Mouse (Mus musculus): ENCODE measurements around the gene Bcl6. TPM values are rescaled to one million over a fixed set of nuclear protein-coding genes. Genes with fewer than 3 reads are reported as not detected.
A peak's percentile ranks its signal among the peaks of the same experiment; 100 is the strongest.

Bcl6 gene
- total RNA-seq, 2 experiments from 2014 or later = 22.1 to 31.7 TPM

DNA sequence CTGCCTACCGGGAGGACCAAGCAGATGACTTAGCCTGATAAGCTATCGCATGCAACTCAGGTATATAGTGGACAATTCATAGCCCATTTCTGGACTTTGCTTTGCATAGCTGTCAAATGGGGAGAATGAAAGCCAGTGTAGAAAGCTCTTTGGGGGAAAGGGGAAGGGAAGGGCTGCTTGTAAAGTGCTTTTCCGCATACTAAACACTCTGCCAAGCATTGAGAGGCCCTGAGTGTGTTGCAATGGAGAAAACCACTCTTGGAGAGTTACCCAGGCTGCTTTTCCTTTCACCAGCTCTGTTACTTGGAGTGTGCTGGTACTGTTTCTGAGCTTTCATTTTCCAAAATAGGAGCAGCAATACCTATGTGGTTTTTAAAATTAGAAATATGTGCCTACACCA lies 10.9 kb downstream of the Bcl6 start:
- ATAC-seq (ENCODE audit: poor library complexity, severe bottlenecking) = no peak

DNA sequence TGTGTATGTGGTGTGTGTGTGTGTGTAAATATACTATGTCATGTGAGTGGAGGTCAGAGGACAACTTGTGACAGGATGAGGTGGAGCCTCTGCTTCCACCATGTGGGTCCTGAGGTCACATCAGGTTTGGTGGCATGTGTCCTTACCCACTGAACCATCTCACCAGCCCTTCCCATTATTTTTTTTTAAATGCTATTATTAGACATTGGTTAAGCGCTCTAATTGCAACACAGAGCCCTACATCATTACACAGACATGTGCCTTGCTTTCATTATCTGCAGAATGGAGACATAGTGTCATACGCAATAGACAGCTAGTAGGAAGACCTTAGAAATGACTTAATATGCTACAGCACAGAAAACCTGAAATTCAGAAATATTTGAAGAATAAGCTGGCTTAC lies 12.5 kb downstream of the Bcl6 start:
- peak; percentile 39 for ATAC-seq (ENCODE audit: poor library complexity, severe bottlenecking)

DNA sequence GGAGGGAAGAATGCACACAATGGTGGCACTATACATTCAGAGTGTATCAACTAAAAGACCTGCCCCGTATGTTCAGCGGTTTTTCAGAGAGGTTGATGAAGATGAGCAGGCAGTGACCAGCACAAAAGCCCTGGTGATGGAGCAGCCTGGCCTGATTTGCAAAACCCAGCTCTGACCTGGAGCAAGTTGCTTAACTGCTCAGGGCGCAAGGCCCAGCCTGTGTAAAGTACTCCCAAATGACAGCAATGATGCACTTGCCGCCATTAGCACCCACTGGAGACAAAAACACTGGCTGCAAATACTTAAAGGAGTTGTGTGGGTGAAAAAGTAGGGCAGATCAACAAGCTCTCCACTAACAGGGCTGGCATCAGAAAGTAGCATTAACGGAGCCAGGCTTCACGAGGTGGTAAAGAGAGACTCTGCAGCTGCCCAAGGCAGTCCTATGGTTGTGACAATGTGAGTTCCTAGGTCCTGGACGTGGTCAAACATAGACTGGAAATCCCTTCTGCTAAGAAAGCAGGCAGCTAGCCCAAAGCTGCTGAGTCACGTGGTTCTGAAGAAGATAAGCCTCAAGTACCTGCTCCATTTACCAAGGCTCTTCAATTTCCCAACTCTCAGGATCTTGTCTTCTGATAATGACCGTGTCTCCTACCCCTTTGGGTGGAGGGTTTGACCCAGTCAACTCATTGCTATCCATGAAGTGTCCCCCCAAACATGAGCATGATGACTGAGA lies 14.9 kb downstream of the Bcl6 start:
- ATAC-seq (ENCODE audit: poor library complexity, severe bottlenecking) = no peak

DNA sequence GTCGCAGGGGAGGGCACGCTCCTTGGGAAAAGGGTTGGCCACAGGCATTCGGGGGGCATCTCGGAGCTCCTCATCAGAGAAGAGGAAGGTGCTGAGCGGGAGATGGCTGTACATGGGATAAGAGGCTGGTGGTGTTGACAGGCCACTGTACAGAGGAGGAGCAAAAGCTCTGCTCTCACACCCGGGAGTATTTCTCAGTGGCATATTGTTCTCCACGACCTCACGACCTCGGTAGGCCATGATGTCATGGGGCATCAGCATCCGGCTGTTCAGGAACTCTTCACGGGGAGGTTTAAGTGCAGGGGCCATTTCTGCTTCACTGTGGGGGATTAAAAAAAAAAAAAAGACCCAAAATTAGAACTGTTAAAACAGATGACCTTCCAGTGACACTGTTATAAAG lies 15.8 kb downstream of the Bcl6 start:
- ATAC-seq (ENCODE audit: poor library complexity, severe bottlenecking) = no peak

DNA sequence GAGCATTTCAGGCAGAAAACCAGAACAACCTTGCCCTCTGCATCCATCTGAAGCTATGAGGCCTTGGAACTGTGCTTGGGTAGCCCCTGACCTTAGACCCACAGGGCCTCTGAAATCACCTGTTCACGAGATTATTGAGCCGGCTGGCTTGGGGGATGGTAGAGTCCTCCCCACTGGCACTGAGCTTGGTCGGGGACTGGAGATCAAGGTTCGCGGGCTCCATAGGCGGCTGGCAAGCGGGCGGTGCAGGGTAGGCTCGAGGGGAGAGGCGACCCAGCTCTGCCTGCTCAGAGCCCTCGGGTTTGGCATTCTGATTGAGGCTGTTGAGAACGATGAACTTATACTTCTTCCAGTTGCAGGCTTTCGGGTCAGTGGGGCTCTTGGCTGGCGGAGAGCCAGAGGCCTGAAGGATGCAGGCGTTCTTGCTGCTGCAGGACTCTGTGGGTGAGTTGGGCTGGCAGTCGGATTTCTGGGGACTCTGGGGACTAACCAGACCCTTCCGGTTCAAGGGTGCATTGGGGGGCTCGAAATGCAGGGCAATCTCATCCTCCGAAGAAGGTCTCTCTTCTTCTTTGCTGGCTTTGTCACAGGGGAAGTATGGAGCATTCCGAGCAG lies 16.4 kb downstream of the Bcl6 start:
- no peak for ATAC-seq (ENCODE audit: poor library complexity, severe bottlenecking)

DNA sequence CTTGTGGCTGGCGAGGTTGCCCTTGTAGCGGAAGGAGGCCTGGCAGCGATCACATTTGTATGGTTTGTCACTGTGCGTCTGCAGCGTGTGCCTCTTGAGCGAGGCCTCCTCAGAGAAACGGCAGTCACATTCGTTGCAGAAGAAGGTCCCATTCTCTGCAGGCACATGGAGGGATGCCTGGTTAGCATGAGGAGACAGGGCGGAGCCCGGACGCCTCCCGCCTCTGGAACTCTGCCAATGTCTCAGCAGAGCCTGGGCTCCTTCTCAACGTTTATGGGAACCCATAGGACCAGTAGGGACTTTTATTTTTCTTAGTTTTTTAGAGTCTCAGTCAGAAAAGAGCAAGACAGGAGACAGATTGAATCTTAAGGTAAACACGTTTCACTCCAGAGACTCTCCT lies 18.7 kb downstream of the Bcl6 start:
- ATAC-seq (ENCODE audit: poor library complexity, severe bottlenecking) = peak; percentile 25; the same call in 1 of the 2 replicates

DNA sequence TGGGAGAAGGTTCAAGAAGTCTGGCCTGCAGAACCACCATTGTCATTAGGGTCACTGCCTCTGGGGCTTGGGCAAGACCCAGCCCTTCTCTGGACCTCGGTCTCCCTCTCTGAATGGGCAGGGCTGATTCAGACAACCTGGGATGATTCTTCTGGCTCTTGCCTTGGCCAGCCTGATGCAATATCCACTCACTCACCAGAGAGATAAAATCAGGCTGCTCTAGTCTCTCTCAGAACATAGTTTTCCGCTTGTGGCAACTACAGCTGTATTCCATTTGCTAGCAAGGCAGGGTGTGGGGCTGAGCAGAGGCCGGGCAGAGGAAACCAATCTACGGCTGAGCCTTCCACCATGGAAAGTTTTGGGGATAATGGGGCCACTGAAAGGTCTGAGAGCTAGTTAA lies 19.8 kb downstream of the Bcl6 start:
- peak; percentile 20; the same call in 1 of the 2 replicates for ATAC-seq (ENCODE audit: poor library complexity, severe bottlenecking)

DNA sequence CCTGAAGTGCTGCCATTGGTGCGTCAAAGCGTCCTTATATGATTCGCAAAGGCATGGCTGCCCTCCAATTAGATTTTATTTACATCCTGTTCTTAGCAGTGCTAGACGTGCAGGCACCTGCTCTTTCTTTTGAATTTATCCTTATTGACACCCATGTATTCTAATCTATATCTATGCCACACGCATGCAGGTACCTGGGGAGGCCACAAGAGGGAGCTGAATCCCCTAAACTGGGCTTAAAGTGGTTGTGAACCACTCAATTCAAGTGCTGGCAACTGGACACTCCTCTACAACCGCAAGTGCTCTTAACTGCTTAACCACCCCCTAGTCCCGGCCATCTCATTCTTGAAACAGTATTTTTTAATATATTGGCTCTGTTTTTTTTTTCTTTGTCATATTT lies 21.4 kb downstream of the Bcl6 start:
- peak; percentile 43 for ATAC-seq (ENCODE audit: poor library complexity, severe bottlenecking)

DNA sequence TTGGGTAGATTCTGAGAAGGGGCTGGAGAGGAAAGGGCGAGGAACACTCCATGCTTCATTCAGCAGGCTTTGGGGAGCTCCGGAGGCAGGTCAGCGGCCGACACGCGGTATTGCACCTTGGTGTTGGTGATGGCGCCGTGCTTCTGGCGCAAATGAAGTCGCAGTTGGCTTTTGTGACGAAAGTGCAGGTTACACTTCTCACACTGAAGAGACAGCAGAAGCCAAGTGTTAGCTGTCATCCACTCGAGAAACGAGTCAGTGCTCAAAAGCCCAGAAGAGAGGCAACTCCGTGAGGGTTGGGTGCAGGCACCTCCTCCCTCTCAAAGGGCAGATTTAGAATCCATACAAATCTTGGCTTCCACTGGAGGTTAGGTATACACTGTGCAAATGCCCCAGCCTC lies 22.6 kb downstream of the Bcl6 start:
- ATAC-seq (ENCODE audit: poor library complexity, severe bottlenecking) = no peak

DNA sequence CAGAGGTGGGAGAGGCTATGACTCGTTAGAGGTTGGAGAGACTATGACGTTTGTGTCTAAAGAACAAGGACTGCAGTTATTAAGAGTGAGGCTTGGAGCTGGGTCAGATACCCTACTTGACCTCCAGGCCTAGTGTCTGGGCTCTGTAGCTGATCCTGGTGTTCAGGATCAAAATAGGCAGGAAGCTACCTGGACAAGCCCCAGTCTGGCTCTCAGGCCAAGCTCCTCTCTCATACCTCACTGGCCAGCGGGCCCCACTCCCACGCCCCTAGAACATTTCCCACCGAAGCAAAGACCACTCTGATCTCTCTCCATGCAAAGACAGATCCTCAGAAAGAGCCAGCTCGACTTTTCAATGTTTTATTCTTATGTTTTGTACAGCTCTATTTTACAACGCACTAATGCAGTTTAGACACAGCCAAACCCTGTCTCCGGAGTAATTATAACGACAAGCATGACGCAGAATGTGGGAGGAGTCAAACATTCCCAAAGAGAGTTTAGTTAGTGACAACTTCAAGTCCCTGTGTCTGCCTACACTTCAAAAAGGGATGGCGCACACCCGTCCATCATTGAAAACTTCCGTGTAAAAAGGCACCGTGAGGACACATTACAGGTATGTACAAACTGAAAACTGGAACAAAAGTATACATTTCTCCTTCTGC lies 23.8 kb downstream of the Bcl6 start:
- ATAC-seq (ENCODE audit: poor library complexity, severe bottlenecking) = no peak

DNA sequence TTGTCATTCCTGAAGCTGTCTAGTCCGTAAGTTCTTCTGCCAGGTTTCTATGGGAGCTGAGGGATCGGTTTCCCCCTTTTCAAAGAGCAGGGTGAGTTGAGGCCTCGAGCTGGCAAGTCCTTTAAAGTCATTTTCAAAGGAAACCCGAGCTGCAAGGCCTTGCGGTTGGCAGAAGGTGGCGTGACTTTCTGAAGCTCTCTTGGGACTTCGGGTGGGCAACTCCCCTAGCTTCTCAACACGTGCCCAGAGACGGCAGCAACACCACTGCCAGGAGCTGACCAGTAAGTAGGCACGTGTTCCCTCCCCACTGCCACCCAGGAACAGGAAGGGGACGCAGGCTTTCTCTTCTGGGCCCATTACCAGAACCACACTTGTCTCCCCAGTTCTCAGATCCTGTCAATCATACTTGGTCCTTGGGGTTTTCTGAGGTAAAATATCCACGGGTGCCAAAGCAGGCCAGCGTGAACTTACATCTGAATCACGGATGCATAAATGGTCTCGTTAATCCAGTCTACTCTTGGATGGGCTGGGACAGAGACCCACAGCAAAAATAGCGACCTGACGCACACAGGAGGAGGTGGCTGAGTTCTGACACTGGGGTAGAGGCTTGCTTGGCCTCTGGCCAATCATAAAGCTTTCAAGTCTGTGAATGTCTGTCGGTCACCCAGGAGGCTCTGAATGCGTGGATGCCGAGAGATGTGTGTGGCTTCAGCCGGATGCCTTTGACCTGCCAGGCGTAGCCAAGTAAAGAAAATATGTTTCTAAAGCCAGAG lies 24.6 kb downstream of the Bcl6 start:
- no peak for ATAC-seq (ENCODE audit: poor library complexity, severe bottlenecking)

DNA sequence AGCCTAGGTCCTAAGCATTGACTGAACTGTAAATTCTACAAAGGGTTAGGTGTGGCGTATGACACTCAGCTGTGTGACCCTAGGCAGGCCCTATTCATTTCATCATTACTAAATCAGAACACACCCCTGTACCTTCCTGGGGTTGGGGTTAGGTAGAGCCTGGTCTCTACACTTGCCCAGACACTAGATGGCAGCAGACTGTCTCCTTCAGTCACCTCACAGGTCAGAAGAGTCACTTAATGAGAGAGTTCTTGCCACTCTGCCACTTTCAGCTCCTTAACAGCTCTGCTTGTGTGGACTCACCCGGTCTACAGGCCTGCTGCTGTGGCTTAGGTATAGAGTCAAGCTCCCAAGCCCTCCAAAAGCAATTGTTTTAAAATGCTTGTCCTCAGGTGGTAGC lies 26.3 kb downstream of the Bcl6 start:
- ATAC-seq (ENCODE audit: poor library complexity, severe bottlenecking) = peak; percentile 56

DNA sequence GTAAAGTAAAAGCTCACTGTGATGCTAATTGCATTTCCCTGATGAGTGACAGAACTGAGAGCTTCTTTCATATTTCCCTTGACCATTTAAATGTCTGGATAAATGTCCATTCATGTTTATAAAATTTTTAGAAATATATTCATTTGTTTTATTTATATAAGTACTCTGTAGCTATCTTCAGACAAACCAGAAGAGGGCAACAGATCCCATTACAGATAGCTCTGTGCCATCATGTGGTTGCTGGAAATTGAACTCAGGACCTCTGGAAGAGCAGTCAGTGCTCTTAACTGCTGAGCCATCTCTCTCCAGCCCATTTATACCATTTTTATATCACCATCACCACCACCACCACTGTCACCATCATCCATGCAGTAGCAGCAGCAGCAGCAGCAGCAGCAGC lies 29.7 kb downstream of the Bcl6 start:
- ATAC-seq (ENCODE audit: poor library complexity, severe bottlenecking) = no peak

DNA sequence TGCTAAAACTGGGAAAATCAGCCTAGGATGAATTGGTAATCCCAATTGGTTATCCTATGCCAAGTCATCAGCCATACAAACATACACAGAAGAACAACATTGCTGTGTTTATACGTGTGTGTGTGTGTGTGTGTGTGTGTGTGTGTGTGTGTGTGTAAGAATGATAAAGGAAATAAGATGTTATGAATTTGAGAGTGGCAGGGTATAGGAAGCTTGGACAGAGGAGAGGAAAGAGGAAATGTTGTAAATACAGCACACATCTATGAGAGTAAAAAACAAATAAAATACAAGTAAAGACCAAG lies 34.7 kb downstream of the Bcl6 start:
- no peak for ATAC-seq (ENCODE audit: poor library complexity, severe bottlenecking)

DNA sequence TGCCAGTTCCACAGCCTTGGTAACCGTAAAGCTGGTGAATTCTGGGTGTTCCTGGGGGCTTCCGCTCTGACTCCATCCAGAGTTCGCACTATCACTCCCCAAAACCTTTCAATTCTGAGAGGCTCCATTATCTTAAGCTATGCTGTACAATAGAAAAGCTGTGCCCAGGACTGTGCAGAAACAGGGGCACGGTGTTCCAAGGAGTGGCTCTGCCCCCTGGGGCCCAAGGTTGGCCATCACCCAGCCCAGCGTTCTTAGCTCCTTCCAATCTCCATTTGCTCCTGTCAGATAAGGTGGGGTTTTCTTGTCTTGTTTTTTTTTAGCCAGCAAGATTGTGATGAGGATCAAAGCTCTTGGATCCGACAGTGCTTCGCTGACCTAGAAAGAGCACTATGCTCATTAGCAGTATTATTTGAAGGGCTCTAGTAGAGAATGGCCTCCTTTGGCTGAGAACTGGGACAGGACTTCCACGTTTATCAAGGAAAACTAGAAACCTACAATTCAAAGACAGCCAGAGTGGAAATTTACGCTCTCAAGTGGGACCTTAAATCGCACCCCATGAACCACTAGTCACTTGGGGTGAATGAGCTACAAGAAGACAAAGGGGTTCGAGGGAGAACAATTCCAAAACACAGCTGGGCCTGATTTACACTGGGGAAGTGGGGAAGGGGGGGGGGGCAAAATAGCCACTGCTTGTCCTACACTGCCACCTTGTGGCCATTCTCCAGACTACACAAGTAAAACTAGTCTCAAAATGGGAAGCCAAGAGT lies 35.3 kb downstream of the Bcl6 start:
- peak; percentile 30; the same call in 1 of the 2 replicates for ATAC-seq (ENCODE audit: poor library complexity, severe bottlenecking)

DNA sequence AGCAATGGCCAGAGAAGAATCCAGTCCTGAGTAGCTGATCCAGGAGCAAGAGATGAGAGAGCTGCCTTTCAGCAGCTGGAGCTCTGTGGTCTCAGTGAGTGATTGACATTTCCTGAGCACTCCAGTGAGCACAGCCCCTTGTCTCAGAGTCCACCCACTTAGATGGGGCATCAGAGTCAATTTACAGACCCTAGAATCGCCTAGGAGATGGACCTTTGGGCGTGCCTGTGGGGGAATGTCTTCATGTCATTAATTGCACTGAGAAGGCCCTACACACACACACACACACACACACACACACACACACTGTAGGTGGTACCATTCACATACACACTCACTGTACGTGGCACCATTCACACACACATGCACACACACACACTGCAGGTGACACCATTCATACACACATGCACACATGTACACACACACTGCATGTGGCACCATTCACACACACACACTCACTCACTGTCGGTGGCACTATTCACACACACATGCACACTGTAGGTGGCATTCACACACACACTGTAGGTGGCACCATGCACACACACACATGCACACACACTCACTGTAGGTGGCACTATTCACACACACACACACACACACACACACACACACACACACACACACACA lies 36.4 kb downstream of the Bcl6 start:
- no peak for ATAC-seq (ENCODE audit: poor library complexity, severe bottlenecking)

DNA sequence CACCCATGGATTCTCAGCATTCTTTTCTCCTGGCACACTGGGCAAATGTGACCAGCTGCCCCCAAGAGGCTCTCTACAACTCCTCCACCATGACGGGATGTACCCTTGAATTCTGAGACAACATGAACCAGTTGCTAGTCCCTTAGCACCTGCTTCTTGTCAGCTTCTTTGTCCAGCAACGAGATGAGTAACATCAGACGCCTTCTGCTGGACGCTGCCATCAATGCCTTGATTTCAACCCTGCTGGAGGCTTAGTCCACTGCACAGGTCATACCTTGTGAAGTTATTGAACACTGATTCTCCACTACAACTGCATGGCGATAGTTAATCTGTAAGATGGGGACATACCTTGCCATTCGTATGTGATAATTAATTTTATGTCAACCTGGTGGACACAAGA lies 41.0 kb downstream of the Bcl6 start:
- no peak for ATAC-seq (ENCODE audit: poor library complexity, severe bottlenecking)

DNA sequence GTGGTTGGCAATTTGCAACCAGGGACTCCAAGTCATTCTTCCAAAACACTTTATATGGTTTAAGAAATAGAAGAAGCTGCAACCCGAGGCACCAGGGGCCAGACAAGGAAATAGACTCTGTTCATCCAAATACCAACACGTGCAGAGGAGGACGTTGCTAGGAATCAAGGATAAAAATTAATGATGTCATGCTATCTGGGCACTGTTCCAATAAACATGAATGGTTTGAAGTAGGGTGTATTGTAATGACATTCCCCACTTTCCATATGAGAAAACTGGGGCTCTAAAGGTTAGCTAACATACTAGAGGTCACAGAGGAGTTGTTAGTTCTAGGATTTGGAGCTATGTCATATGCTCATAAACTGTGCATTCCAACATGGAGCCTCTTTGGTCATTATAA lies 43.9 kb downstream of the Bcl6 start:
- ATAC-seq (ENCODE audit: poor library complexity, severe bottlenecking) = no peak

DNA sequence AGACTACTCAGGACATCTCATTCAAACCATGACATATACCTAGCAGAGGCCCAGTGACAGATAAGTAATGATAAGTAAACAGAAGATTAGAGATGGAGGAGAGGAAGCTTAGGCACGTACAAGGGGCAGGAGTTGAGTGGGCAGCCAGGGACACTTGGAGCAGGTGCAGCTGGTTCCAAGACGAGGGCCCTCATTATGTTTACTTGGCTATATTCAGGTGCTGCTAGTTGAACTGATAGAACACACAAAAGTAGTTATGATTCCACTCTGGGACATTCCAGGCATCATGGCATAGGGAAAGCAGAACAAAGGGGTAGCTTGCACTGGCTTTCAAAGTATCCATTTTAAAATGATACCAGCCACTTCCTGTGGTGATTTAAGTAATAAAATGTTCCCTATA lies 54.3 kb downstream of the Bcl6 start:
- ATAC-seq (ENCODE audit: poor library complexity, severe bottlenecking) = no peak

DNA sequence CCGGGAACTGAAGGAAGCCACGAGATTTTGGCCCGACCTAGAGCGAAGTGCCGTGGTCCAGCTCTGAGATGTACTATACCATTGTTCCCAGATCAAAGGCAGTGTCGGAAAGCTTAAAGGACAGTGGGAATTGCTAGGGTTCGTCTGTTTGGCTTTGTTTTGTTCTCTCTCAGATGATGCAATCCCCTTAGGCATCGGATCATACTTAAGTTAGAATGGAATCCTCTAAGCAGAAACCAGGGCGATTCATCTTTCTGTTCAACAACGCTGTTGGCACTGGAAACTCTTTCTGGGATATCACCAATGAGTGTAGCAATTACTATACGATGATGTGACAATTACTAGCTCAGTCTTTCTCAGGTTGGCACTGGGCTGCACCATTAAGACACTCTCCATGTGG lies 56.4 kb downstream of the Bcl6 start, which contains the start of gene Rtp2:
Rtp2 (minus strand) TSS at position 101 of the 400 bp plus-strand sequence.
- ATAC-seq (ENCODE audit: poor library complexity, severe bottlenecking) = no peak
